Mouse (Mus musculus) thymus, postnatal 10 days (tissue): ENCODE results near the gene Sorbs2.

ENCODE experiments used
- DNase-seq, 2 experiments: peaks; one replicate each; pipeline ENCODE4 v3.0.0; 2021; ENCODE audit warnings: low spot score in 2 of 2

Sorbs2 gene

GRCm38 (mm10) chr8:45751512-45752502 lies 244.2 kb downstream of the Sorbs2 start:
- no peak for DNase-seq

GRCm38 (mm10) chr8:45755482-45755881 lies 247.9 kb downstream of the Sorbs2 start:
- DNase-seq = no peak

GRCm38 (mm10) chr8:45755972-45756371 lies 248.4 kb downstream of the Sorbs2 start:
- no peak for DNase-seq

DNA sequence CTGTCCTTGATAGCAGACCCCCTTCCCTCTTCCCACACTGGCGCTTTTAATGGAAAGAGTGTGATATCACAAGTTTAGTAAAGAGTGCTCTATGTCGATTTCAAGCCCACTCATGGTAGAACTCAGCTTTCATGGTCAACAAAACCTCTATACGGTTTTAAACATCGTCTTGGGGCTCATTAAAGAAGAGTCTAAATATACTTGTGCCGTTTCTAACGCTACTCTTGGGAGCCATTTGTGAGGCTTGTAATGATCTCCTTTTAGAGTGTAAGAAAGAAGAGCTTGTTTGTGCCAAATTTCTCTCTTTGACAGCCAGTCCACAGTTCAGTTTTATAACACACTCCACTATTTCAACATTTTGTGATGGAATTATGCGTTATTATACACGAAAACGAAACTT lies 253.0 kb downstream of the Sorbs2 start:
- no peak for DNase-seq

- DNase-seq = no peak
Measured at GRCm38 (mm10) chr8:45761053-45761452, 253.5 kb downstream of the Sorbs2 start.

DNA sequence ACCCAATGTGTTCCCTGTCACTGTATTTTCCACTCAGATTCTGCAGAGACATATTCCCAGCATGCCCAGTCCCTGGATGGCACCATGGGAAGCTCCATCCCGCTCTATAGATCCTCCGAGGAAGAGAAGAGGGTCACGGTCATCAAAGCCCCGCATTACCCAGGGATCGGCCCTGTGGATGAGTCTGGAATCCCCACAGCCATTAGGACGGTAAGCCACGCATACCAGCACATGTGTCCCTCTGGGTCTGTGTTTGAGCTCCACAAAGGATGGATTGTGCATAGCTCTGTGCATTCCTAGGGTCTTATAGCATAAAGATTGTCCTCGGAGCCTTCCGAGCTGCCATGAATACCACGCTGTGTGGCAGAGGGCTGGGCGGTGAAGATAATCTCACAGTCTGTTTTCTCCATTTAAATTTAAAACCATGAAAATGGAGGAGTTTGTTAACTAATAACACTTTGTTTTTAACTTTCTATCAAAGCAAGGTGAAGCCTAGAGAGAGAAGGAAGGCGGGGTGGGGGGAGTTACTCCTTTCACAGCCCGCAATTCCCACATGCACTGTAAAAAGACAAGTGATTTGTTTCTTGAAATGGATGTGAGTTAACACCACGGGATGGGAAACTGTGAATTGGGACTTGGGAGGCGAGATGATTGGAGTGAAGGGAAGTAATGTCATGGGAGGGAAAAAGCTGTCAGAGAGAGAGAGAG lies 255.5 kb downstream of the Sorbs2 start:
- DNase-seq = no peak

GRCm38 (mm10) chr8:45763690-45764342 lies 256.2 kb downstream of the Sorbs2 start:
- DNase-seq = no peak

GRCm38 (mm10) chr8:45766138-45766537 lies 258.6 kb downstream of the Sorbs2 start:
- DNase-seq = no peak

- no peak for DNase-seq
Measured at GRCm38 (mm10) chr8:45774841-45775240, 267.3 kb downstream of the Sorbs2 start.

DNA sequence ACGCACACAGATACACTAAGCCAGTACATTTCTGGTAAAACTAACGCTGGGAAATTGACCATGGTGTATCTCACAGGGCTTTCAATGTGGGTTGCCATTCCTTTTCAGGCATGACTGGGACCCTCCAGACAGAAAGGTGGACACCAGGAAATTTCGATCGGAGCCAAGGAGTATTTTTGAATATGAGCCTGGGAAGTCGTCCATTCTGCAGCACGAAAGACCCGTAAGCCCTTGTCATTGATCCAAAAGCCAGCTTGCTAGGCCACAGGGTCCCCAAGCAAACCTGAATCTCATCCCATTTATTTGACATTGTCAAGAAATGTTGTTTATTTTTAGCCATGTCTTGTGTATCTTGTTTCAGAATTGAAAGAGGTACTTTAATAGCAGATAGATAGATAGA lies 267.9 kb downstream of the Sorbs2 start:
- DNase-seq = no peak

- no peak for DNase-seq
Measured at GRCm38 (mm10) chr8:45776366-45776765, 268.8 kb downstream of the Sorbs2 start.

- DNase-seq = no peak
Measured at GRCm38 (mm10) chr8:45776977-45777376, 269.4 kb downstream of the Sorbs2 start.

GRCm38 (mm10) chr8:45780585-45780984 lies 273.0 kb downstream of the Sorbs2 start:
- DNase-seq = peak in 1 of 2 experiments; percentile 32

DNA sequence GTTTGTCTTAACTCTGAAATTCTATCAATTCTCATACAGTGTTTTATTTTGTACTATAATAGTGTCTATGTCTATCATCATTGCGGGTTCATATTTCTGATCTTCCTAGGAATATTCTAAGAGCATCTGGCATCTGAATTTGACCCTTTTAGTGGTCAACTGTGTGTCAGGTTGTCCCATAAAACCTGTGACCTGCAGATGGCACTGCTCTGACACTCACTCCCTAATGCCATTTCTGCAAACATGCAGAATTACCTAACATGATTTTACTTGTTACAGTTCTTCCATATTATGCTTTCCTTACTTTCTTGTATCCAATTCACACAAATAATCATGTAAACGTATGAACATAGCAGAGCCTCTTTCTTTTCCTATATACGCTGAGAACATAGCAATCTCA lies 281.0 kb downstream of the Sorbs2 start:
- DNase-seq = no peak

- no peak for DNase-seq
Measured at GRCm38 (mm10) chr8:45794847-45795246, 287.3 kb downstream of the Sorbs2 start.

- DNase-seq = no peak
Measured at GRCm38 (mm10) chr8:45796331-45796740, 288.7 kb downstream of the Sorbs2 start.

DNA sequence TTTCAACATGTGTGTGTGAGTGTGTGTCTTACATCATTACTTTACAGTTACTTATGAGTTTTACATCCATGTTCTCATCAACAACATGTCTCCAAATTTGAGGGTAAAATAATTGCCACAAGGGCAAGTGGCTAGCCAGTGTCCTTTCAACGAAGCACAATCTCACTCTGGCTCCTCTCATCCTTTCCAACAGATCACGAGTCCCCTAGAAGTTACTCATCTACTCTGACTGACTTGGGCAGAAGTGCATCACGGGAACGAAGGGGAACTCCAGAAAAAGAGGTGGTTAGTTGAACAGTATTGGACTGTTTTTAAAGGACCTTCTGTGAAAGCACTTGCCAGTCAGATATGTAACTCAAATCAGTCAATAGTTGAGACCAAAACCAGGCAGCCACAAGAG lies 291.9 kb downstream of the Sorbs2 start:
- DNase-seq = no peak

- DNase-seq = no peak
Measured at GRCm38 (mm10) chr8:45808597-45808996, 301.0 kb downstream of the Sorbs2 start.

DNA sequence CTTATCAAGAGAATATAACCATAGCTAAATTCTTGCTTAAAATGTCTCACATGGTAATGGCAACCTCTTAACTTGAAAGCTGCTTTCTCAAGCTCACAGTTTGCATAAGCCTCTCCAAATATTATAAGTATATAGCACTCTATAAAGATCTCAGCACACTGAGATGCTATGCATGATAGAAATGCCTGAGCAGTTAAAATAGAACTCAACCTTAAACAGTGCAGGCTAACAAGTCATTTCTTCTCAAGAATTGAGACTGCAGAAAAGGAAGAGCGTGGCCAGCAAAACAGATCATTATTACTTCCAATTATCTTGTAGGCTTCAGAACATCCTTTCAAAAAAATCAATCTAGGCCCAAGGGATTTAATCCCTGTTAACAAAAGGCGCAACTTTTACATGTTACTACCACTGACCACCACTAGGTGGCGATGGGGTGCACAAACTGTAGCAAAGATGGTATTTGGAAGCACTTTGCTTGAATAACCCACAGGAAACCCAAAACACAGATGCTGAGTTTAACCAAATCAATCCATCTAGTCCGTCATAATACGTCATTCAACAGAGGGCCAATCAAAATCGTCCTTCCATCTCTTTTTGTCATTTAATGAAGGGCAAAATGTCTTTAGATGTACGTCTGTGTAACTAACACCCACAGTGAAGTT lies 309.3 kb downstream of the Sorbs2 start:
- peak in 1 of 2 experiments; percentile 42 for DNase-seq

GRCm38 (mm10) chr8:45821650-45822049 lies 314.1 kb downstream of the Sorbs2 start:
- DNase-seq = no peak

DNA sequence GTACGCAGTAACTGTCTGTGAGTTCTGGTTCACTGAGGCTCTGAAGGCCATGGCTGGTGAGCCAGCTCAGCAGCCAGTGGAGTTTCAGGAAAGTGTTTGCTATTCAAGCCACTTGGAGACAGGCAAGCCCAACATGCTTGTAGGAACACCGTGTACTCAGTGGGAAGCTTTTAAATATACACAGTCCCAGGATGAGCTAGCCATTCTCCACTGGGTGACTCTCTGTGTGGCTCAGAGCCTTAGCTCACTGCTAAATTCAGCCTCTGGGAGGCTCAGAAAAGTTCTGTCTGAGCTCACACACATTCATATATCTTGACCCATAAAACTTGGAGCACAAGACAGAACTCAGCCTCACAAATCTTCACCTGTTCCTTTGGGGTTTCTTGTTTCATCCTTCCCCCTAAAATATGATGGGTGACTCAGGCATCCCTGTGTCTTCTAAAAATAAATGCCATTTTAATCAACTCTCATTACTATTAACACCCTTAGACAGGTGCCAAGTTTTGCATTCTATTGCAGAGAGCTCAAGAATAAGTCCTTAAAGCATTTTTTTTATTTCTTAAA lies 322.5 kb downstream of the Sorbs2 start:
- no peak for DNase-seq
